Mouse (Mus musculus) stomach, postnatal 0 days (tissue): ENCODE data around the gene Fbrsl1.

Experiments
- CTCF ChIP-seq: IDR thresholded peaks from 2 replicates; pipeline ENCODE4 v1.5.1; 2016; ENCODE audit warnings: antibody characterized with exemption, low read depth, mild to moderate bottlenecking, moderate library complexity
- EP300 ChIP-seq: optimal IDR thresholded peaks from 2 replicates; pipeline ENCODE3; 2016; ENCODE audit warnings: antibody characterized with exemption

GRCm38 (mm10) chr5:110471285-110471684 lies 23.0 kb upstream of the Fbrsl1 start:
- TF ChIP-seq CTCF = no peak
- no peak for TF ChIP-seq EP300
